ENCODE assay signal across 9 mouse cellular contexts in genomic region chr1:156940584-156940983, GRCm38 (mm10). TPM values are rescaled to one million over a fixed set of nuclear protein-coding genes. Genes with fewer than 3 reads are reported as not detected.
A peak's percentile ranks its signal among the peaks of the same experiment; 100 is the strongest.
DNase-seq lines count a peak whose midpoint lies in the region; ATAC-seq lines count a peak whose summit lies in the region.
"Had no signal": no experiment of that assay in that cellular context is flagged by ENCODE, and none has a peak within 500 bp of the region (broad histone marks: within the 10 kb centered on the region; RNA-seq: fewer than 3 reads in every experiment).

No protein-coding gene starts in this region.

- H3K9me3 ChIP-seq in heart, embryonic 15.5 days (replicated peaks) = no peaks in the 10 kb centered on the region
- H3K9me3 ChIP-seq in hindbrain, embryonic 13.5 days = no peaks in the 10 kb centered on the region
- no peaks in the 10 kb centered on the region for H3K9me3 ChIP-seq in liver, embryonic 16.5 days (replicated peaks; ENCODE audit: control insufficient read depth, low read length)

- 47% methylated on average over 7 of the region's 7 CpGs for WGBS in heart, embryonic 15.5 days
- 40% methylated on average over 7 of the region's 7 CpGs for WGBS in hindbrain, embryonic 13.5 days
- 32% methylated on average over 7 of the region's 7 CpGs for WGBS in liver, embryonic 16.5 days (ENCODE audit: insufficient replicate concordance)

- H3K27me3 ChIP-seq in heart, embryonic 15.5 days = no peaks in the 10 kb centered on the region
- no peaks in the 10 kb centered on the region for H3K27me3 ChIP-seq in hindbrain, embryonic 13.5 days
- H3K27me3 ChIP-seq in liver, embryonic 16.5 days (ENCODE audit: control insufficient read depth, insufficient read depth, low read depth, low read length) = peaks cover 14% of the 10 kb centered on the region

- H3K9ac ChIP-seq in heart, embryonic 15.5 days = 0 out of 2 replicates have a peak overlapping the region, but pooled peaks have one; percentile 79
- H3K9ac ChIP-seq in hindbrain, embryonic 13.5 days = peak overlapping the region; percentile 95; the same call in 1 of the 2 replicates
- H3K9ac ChIP-seq in liver, embryonic 16.5 days (ENCODE audit: low read depth, low read length) = no peak overlapping the region

- H3K4me2 ChIP-seq in heart, embryonic 15.5 days = peak overlapping the region; percentile 76
- peak overlapping the region; percentile 70 for H3K4me2 ChIP-seq in hindbrain, embryonic 13.5 days
- peak overlapping the region; percentile 94 for H3K4me2 ChIP-seq in liver, embryonic 16.5 days (ENCODE audit: low read depth, low read length)

- peaks cover 9% of the 10 kb centered on the region; the same call in 1 of the 2 replicates for H3K4me1 ChIP-seq in heart, embryonic 15.5 days (replicated peaks)
- H3K4me1 ChIP-seq in hindbrain, embryonic 13.5 days (replicated peaks) = peaks cover 23% of the 10 kb centered on the region
- peaks cover 10% of the 10 kb centered on the region for H3K4me1 ChIP-seq in liver, embryonic 16.5 days (ENCODE audit: control insufficient read depth, low read depth, low read length)

- DNase-seq in heart, postnatal 4 days = no peak
- peak; percentile 54 for DNase-seq in embryo, embryonic 10.5 days (ENCODE audit: low spot score)
- DNase-seq in right cerebral cortex, postnatal 14 days = no peak
- DNase-seq in spleen, postnatal 4 days (ENCODE audit: low spot score in 2 of 2) = no peak
- no peak for DNase-seq in natural killer cell, adult 2 months (ENCODE audit: low spot score in 2 of 2)
- DNase-seq: gastrocnemius, postnatal 36 days had no signal

- H3K36me3 ChIP-seq in heart, embryonic 15.5 days = no peaks in the 10 kb centered on the region
- H3K36me3 ChIP-seq in hindbrain, embryonic 13.5 days = no peaks in the 10 kb centered on the region
- H3K36me3 ChIP-seq in liver, embryonic 16.5 days (ENCODE audit: control insufficient read depth, insufficient read depth) = no peaks in the 10 kb centered on the region

- H3K27ac ChIP-seq in heart, embryonic 15.5 days = no peak overlapping the region
- peak overlapping the region; percentile 98; the same call in 1 of the 2 replicates for H3K27ac ChIP-seq in hindbrain, embryonic 13.5 days
- H3K27ac ChIP-seq in liver, embryonic 16.5 days (ENCODE audit: low read length) = no peak overlapping the region

- H3K4me3 ChIP-seq in heart, embryonic 15.5 days = peak overlapping the region; percentile 95
- peak overlapping the region; percentile 92 for H3K4me3 ChIP-seq in hindbrain, embryonic 13.5 days
- no peak overlapping the region for H3K4me3 ChIP-seq in liver, embryonic 16.5 days (ENCODE audit: low read depth, low read length)

- no peak for ATAC-seq in heart, embryonic 15.5 days (replicated peaks; ENCODE audit: insufficient number of reproducible peaks, insufficient read depth, low FRiP score, low read depth)
- no peak for ATAC-seq in hindbrain, embryonic 13.5 days (ENCODE audit: low FRiP score)
- ATAC-seq in liver, embryonic 16.5 days (ENCODE audit: low read depth) = no peak

RNA-seq across cellular contexts. Expression of gene Ralgps2, which starts 1.2 kb away (rescaled TPM):
- 52.4 and 54.1 TPM in 2 replicates for polyA plus RNA-seq in heart, embryonic 15.5 days (2015; fragmentation: Nextera tagmentation; extraction: Ambion mirVana)
- total RNA-seq in heart, postnatal 4 days (2021) = 10 to 100 TPM; 32.3 to 39.3 TPM
- polyA plus RNA-seq in hindbrain, embryonic 13.5 days (2015; fragmentation: Nextera tagmentation; extraction: Ambion mirVana) = 118 TPM in 2 replicates
- polyA plus RNA-seq in liver, embryonic 16.5 days (2015; fragmentation: Nextera tagmentation; extraction: Ambion mirVana) = 13.1 and 14.2 TPM in 2 replicates
